Mouse (Mus musculus): Measurements from ENCODE around the gene Rps6. TPM values are rescaled to one million over a fixed set of nuclear protein-coding genes. Genes with fewer than 3 reads are reported as not detected.
"Not testable (repeated sequence)": the region's sequence is repeated elsewhere in the genome, so short reads cannot be mapped to it uniquely, and the experiment has no call there.

Gene Rps6
- polyA plus RNA-seq, 1 experiment: 281 TPM

- no peak for TF ChIP-seq POLR2A (IDR thresholded peaks at IDR 0.05; ENCODE audit: control insufficient read depth, low read depth, low read length)
- TF ChIP-seq CTCF (IDR thresholded peaks at IDR 0.05; ENCODE audit: control insufficient read depth, insufficient read depth, insufficient replicate concordance, low read depth, low read length): no peak
- Histone ChIP-seq H3K36me3 (ENCODE audit: control insufficient read depth, insufficient read depth, low read length) (no peaks in the 10 kb centered on the region), H3K27ac (ENCODE audit: control insufficient read depth, insufficient read depth, low read depth, low read length) (no peak overlapping the region), H3K27me3 (ENCODE audit: control insufficient read depth, insufficient read depth, low read length) (no peaks in the 10 kb centered on the region), H3K4me1 (ENCODE audit: control insufficient read depth, insufficient read depth, low read length) (no peaks in the 10 kb centered on the region), H3K4me3 (ENCODE audit: control insufficient read depth, low read depth, low read length) (no peak overlapping the region)
These were observed 5.9 kb downstream of the Rps6 start for GRCm38 (mm10) chr4:86851331-86851730.

GRCm38 (mm10) chr4:86847246-86847645, 10.0 kb downstream of the Rps6 start:
- no peaks in the 10 kb centered on the region for H3K36me3 ChIP-seq (ENCODE audit: control insufficient read depth, insufficient read depth, low read length)
- no peak overlapping the region for H3K27ac ChIP-seq (ENCODE audit: control insufficient read depth, insufficient read depth, low read depth, low read length)
- TF ChIP-seq POLR2A (IDR thresholded peaks at IDR 0.05; ENCODE audit: control insufficient read depth, low read depth, low read length): no peak
- no peak for TF ChIP-seq CTCF (IDR thresholded peaks at IDR 0.05; ENCODE audit: control insufficient read depth, insufficient read depth, insufficient replicate concordance, low read depth, low read length)
- H3K4me3 ChIP-seq (ENCODE audit: control insufficient read depth, low read depth, low read length): no peak overlapping the region
- H3K4me1 ChIP-seq (ENCODE audit: control insufficient read depth, insufficient read depth, low read length): no peaks in the 10 kb centered on the region
- no peaks in the 10 kb centered on the region for H3K27me3 ChIP-seq (ENCODE audit: control insufficient read depth, insufficient read depth, low read length)

GRCm38 (mm10) chr4:86845384-86845783, 11.8 kb downstream of the Rps6 start:
- Histone ChIP-seq H3K4me1 (ENCODE audit: control insufficient read depth, insufficient read depth, low read length) (no peaks in the 10 kb centered on the region), H3K36me3 (ENCODE audit: control insufficient read depth, insufficient read depth, low read length) (no peaks in the 10 kb centered on the region), H3K4me3 (ENCODE audit: control insufficient read depth, low read depth, low read length) (no peak overlapping the region), H3K27ac (ENCODE audit: control insufficient read depth, insufficient read depth, low read depth, low read length) (no peak overlapping the region), H3K27me3 (ENCODE audit: control insufficient read depth, insufficient read depth, low read length) (no peaks in the 10 kb centered on the region)
- TF ChIP-seq CTCF (IDR thresholded peaks at IDR 0.05; ENCODE audit: control insufficient read depth, insufficient read depth, insufficient replicate concordance, low read depth, low read length) (no peak), POLR2A (IDR thresholded peaks at IDR 0.05; ENCODE audit: control insufficient read depth, low read depth, low read length) (no peak)

- not testable (repeated sequence) for H3K27ac ChIP-seq (ENCODE audit: control insufficient read depth, insufficient read depth, low read depth, low read length); H3K4me1 ChIP-seq (ENCODE audit: control insufficient read depth, insufficient read depth, low read length); H3K36me3 ChIP-seq (ENCODE audit: control insufficient read depth, insufficient read depth, low read length); H3K27me3 ChIP-seq (ENCODE audit: control insufficient read depth, insufficient read depth, low read length); H3K4me3 ChIP-seq (ENCODE audit: control insufficient read depth, low read depth, low read length)
These were observed 16.1 kb downstream of the Rps6 start for GRCm38 (mm10) chr4:86841141-86841540.

GRCm38 (mm10) chr4:86831896-86832295, 25.3 kb downstream of the Rps6 start:
- no peaks in the 10 kb centered on the region for H3K4me1 ChIP-seq (ENCODE audit: control insufficient read depth, insufficient read depth, low read length)
- H3K4me3 ChIP-seq (ENCODE audit: control insufficient read depth, low read depth, low read length): no peak overlapping the region
- no peaks in the 10 kb centered on the region for H3K27me3 ChIP-seq (ENCODE audit: control insufficient read depth, insufficient read depth, low read length)
- no peak for TF ChIP-seq POLR2A (IDR thresholded peaks at IDR 0.05; ENCODE audit: control insufficient read depth, low read depth, low read length)
- peaks cover 1% of the 10 kb centered on the region; the same call in 1 of the 2 replicates for H3K36me3 ChIP-seq (ENCODE audit: control insufficient read depth, insufficient read depth, low read length)
- no peak overlapping the region for H3K27ac ChIP-seq (ENCODE audit: control insufficient read depth, insufficient read depth, low read depth, low read length)

GRCm38 (mm10) chr4:86825143-86825542, 32.1 kb downstream of the Rps6 start:
- H3K27me3 ChIP-seq (ENCODE audit: control insufficient read depth, insufficient read depth, low read length): no peaks in the 10 kb centered on the region
- H3K36me3 ChIP-seq (ENCODE audit: control insufficient read depth, insufficient read depth, low read length): peaks cover 1% of the 10 kb centered on the region; the same call in 1 of the 2 replicates
- no peak overlapping the region for H3K27ac ChIP-seq (ENCODE audit: control insufficient read depth, insufficient read depth, low read depth, low read length)
- H3K4me3 ChIP-seq (ENCODE audit: control insufficient read depth, low read depth, low read length): no peak overlapping the region
- no peaks in the 10 kb centered on the region for H3K4me1 ChIP-seq (ENCODE audit: control insufficient read depth, insufficient read depth, low read length)
- no peak for TF ChIP-seq CTCF (IDR thresholded peaks at IDR 0.05; ENCODE audit: control insufficient read depth, insufficient read depth, insufficient replicate concordance, low read depth, low read length)
- no peak for TF ChIP-seq POLR2A (IDR thresholded peaks at IDR 0.05; ENCODE audit: control insufficient read depth, low read depth, low read length)

GRCm38 (mm10) chr4:86823169-86823568, 34.0 kb downstream of the Rps6 start:
- H3K36me3 ChIP-seq (ENCODE audit: control insufficient read depth, insufficient read depth, low read length): peaks cover 2% of the 10 kb centered on the region

GRCm38 (mm10) chr4:86814850-86815249, 42.4 kb downstream of the Rps6 start:
- no peak overlapping the region for H3K27ac ChIP-seq (ENCODE audit: control insufficient read depth, insufficient read depth, low read depth, low read length)
- no peaks in the 10 kb centered on the region for H3K4me1 ChIP-seq (ENCODE audit: control insufficient read depth, insufficient read depth, low read length)
- TF ChIP-seq POLR2A (IDR thresholded peaks at IDR 0.05; ENCODE audit: control insufficient read depth, low read depth, low read length) (no peak), CTCF (IDR thresholded peaks at IDR 0.05; ENCODE audit: control insufficient read depth, insufficient read depth, insufficient replicate concordance, low read depth, low read length) (no peak)
- no peaks in the 10 kb centered on the region for H3K27me3 ChIP-seq (ENCODE audit: control insufficient read depth, insufficient read depth, low read length)
- H3K4me3 ChIP-seq (ENCODE audit: control insufficient read depth, low read depth, low read length): no peak overlapping the region
- peaks cover 2% of the 10 kb centered on the region for H3K36me3 ChIP-seq (ENCODE audit: control insufficient read depth, insufficient read depth, low read length)

More at GRCm38 (mm10) chr4:86823169-86823568, 34.0 kb downstream of the Rps6 start:
- no peak overlapping the region for H3K27ac ChIP-seq (ENCODE audit: control insufficient read depth, insufficient read depth, low read depth, low read length)
- H3K4me1 ChIP-seq (ENCODE audit: control insufficient read depth, insufficient read depth, low read length): no peaks in the 10 kb centered on the region
- no peaks in the 10 kb centered on the region for H3K27me3 ChIP-seq (ENCODE audit: control insufficient read depth, insufficient read depth, low read length)
- H3K4me3 ChIP-seq (ENCODE audit: control insufficient read depth, low read depth, low read length): no peak overlapping the region
- TF ChIP-seq POLR2A (IDR thresholded peaks at IDR 0.05; ENCODE audit: control insufficient read depth, low read depth, low read length) (no peak), CTCF (IDR thresholded peaks at IDR 0.05; ENCODE audit: control insufficient read depth, insufficient read depth, insufficient replicate concordance, low read depth, low read length) (no peak)

Data from testis, adult 2 months (tissue).